Mouse (Mus musculus) hindbrain, embryonic 15.5 days (tissue): ENCODE data around the gene Olfr1084. TPM values are rescaled to one million over a fixed set of nuclear protein-coding genes. Genes with fewer than 3 reads are reported as not detected.
"Not testable (repeated sequence)": the region's sequence is repeated elsewhere in the genome, so short reads cannot be mapped to it uniquely, and the experiment has no call there.

Source experiments
- ATAC-seq: fragments of 200-750 bp; cut with Nextera tagmentation; 2 replicates; pipeline ENCODE4 v1.8.0; 2017; ENCODE audit warnings: low read depth, moderate number of reproducible peaks, moderate TSS enrichment; ENCODE audit not compliant: low FRiP score
- H3K27ac ChIP-seq: fragments of 300-500 bp; sonication (generic); replicated peaks from 2 replicates; pipeline ENCODE4 v1.5.1; 2015; ENCODE audit warnings: mild to moderate bottlenecking, inconsistent platforms
- H3K27me3 ChIP-seq: fragments of 300-500 bp; sonication (generic); 2 replicates; pipeline ENCODE4 v1.6.1; 2015; ENCODE audit warnings: control low read depth, inconsistent platforms
- H3K36me3 ChIP-seq: fragments of 300-500 bp; sonication (generic); 2 replicates; pipeline ENCODE4 v1.6.1; 2015; ENCODE audit warnings: control low read depth, inconsistent platforms
- H3K4me1 ChIP-seq: fragments of 300-500 bp; sonication (generic); replicated peaks from 2 replicates; pipeline ENCODE4 v1.6.1; 2015; ENCODE audit warnings: control low read depth, inconsistent platforms
- H3K4me2 ChIP-seq: fragments of 300-500 bp; sonication (generic); 2 replicates; pipeline ENCODE4 v1.6.1; 2015; ENCODE audit warnings: moderate library complexity, mild to moderate bottlenecking, inconsistent platforms
- H3K4me3 ChIP-seq: fragments of 300-500 bp; sonication (generic); 2 replicates; pipeline ENCODE4 v1.5.1; 2015; ENCODE audit warnings: mild to moderate bottlenecking, inconsistent platforms
- H3K9ac ChIP-seq: fragments of 300-500 bp; sonication (generic); 2 replicates; pipeline ENCODE4 v1.6.1; 2015; ENCODE audit warnings: inconsistent platforms
- H3K9me3 ChIP-seq: fragments of 300-500 bp; sonication (generic); 2 replicates; pipeline ENCODE4 v1.6.1; 2016; ENCODE audit warnings: control low read depth, inconsistent platforms
- WGBS: fragments of 180-500 bp; shearing (Covaris S2); methylation state at CpG from one replicate; pipeline ENCODE4 v1.1.7; 2015; 5-methylcytosine and 5-hydroxymethylcytosine counted together
- polyA plus RNA-seq: library from polyadenylated mRNA; unstranded; fragments of >200 nt; fragmentation: Nextera tagmentation; extraction: Ambion mirVana; gene quantifications from 2 replicates; pipeline ENCODE4 v1.2.1, GENCODE M21; 2015

Gene Olfr1084
- polyA plus RNA-seq = not detected in 2 replicates

DNA sequence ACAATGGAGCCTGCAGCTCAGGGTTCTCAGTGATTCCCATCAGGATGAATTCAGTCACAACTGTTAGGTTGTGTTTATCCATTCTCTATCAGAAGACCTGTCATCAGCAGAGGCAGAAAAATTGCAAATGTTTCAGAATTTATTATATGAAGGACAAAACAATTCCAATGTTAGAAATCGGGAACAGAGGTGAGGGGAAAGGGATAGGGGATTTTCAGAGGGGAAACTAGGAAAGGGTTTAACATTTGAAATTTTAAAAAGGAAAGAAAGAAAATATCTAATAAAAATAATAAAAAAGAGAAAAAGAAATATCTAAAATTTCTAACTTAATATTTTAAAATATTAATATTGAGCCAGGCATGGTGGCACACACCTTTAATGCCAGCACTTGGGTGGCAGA is at the start of gene Olfr1084:
Gene Olfr1084, minus strand, starts transcription at position 101 of the 400 bp plus-strand sequence.
- not testable (repeated sequence) for H3K27me3 ChIP-seq, H3K4me1 ChIP-seq, H3K9ac ChIP-seq, H3K4me3 ChIP-seq, H3K36me3 ChIP-seq, H3K9me3 ChIP-seq, ATAC-seq, H3K27ac ChIP-seq, H3K4me2 ChIP-seq
- WGBS = 88% methylated on average over 1 of the region's 1 CpGs

DNA sequence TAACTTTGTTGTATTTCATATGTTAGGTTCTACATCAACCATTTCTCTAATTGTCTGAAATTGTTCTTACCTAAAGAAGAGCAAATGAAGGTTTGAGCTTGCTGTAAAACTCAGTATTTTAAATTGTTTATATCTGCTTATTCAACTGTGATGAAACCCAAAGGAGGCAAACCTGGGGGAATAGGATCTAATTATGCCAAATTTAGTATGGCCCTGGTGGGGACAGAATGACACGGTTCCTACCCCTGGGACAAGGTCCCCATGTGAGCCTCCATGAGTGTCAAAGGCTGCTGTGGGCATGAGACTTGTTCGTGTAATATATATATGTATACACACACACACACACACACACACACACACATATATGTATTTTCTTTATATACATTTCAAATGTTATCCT is 40.5 kb upstream of the Olfr1084 start, which contains the start of gene Olfr1086:
Gene Olfr1086, minus strand, starts transcription at position 101 of the 400 bp plus-strand sequence.
- H3K27me3 ChIP-seq = no peaks in the 10 kb centered on the region
- ATAC-seq = no peak
- H3K4me1 ChIP-seq = no peaks in the 10 kb centered on the region
- 75% methylated on average over 2 of the region's 2 CpGs for WGBS
- no peaks in the 10 kb centered on the region for H3K9me3 ChIP-seq
- no peak within 1 kb of the TSS for H3K4me3 ChIP-seq
- no peaks in the 10 kb centered on the region for H3K36me3 ChIP-seq
- no peak within 1 kb of the TSS for H3K9ac ChIP-seq
- H3K4me2 ChIP-seq = no peak within 1 kb of the TSS
- H3K27ac ChIP-seq = no peak within 1 kb of the TSS

DNA sequence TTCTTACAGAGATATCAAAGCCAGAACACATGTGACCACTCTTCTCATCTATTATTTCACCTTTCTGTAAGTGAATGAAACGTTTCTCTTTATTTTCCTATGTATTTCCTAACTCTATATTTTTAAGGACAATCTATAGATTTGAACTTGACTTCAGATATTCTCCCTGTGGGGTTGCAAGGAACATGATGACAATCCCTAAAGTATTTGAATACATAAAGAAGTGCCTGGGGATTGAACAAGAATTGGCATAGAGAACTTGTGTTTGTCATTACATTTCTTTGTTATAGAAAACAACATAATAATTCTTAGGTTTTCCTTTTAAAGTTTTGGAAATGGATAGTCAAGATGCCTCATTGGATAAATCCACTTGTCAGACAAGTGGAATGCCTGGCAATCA is 22.4 kb upstream of the Olfr1084 start, which contains the start of gene Olfr1085:
Gene Olfr1085, minus strand, starts transcription at position 101 of the 400 bp plus-strand sequence.
- H3K9ac ChIP-seq = no peak within 1 kb of the TSS
- H3K4me2 ChIP-seq = no peak within 1 kb of the TSS

DNA sequence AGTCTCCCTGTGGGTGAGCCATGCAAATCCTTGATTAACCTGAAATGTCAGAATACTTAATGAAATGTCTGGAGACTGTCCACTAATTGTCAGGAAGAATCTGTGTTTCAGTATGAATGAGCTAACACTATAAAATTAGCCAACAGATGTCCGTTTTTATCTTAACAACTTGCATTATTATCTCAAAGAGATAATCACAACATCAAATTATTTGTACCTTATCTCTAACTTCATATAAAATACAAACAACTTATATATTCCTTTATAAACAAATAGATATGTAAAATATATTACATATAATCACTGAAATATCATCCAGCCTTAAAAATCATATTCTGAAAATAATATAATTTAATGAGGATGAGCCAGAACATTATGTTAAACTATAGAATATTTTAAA is 40.7 kb downstream of the Olfr1084 start, which contains the start of gene Olfr1082:
Gene Olfr1082, minus strand, starts transcription at position 101 of the 400 bp plus-strand sequence.
- WGBS = 44% methylated on average over 1 of the region's 1 CpGs

More for the DNA sequence above, 22.4 kb upstream of the Olfr1084 start, which contains the start of gene Olfr1085:
- no peak within 1 kb of the TSS for H3K4me3 ChIP-seq
- H3K27ac ChIP-seq = no peak within 1 kb of the TSS
- no peaks in the 10 kb centered on the region for H3K4me1 ChIP-seq
- ATAC-seq = no peak
- H3K9me3 ChIP-seq = no peaks in the 10 kb centered on the region
- H3K36me3 ChIP-seq = no peaks in the 10 kb centered on the region
- whole genome bisulfite sequencing = 38% methylated on average over 1 of the region's 1 CpGs
- H3K27me3 ChIP-seq = no peaks in the 10 kb centered on the region

More for the DNA sequence above, 40.7 kb downstream of the Olfr1084 start, which contains the start of gene Olfr1082:
- H3K36me3 ChIP-seq, H3K4me2 ChIP-seq, H3K27ac ChIP-seq, ATAC-seq, H3K9ac ChIP-seq, H3K9me3 ChIP-seq, H3K27me3 ChIP-seq, H3K4me3 ChIP-seq, H3K4me1 ChIP-seq: not testable (repeated sequence)

Other genes starting within 250 kb of the Olfr1084 start
- not detected in 2 replicates for gene Olfr1061, start 225.7 kb downstream of the Olfr1084 start, polyA plus RNA-seq
- not detected in 2 replicates for gene Olfr1062, start 213.0 kb downstream of the Olfr1084 start, polyA plus RNA-seq
- gene Olfr1065, start 189.1 kb downstream of the Olfr1084 start, polyA plus RNA-seq = not detected in 2 replicates
- not detected in 2 replicates for gene Olfr1066, start 183.5 kb downstream of the Olfr1084 start, polyA plus RNA-seq
- gene Olfr228, start 152.3 kb downstream of the Olfr1084 start, polyA plus RNA-seq = not detected in 2 replicates
- gene Olfr1076, start 131.3 kb downstream of the Olfr1084 start, polyA plus RNA-seq = not detected in 2 replicates
- not detected in 2 replicates for gene Olfr1079, start 97.2 kb downstream of the Olfr1084 start, polyA plus RNA-seq
- gene Olfr1080, start 81.5 kb downstream of the Olfr1084 start, polyA plus RNA-seq = not detected in 2 replicates
- gene Olfr1082, start 40.8 kb downstream of the Olfr1084 start, polyA plus RNA-seq = not detected in 2 replicates
- gene Olfr1085, start 22.3 kb upstream of the Olfr1084 start, polyA plus RNA-seq = not detected in 2 replicates
- not detected in 2 replicates for gene Olfr1086, start 40.4 kb upstream of the Olfr1084 start, polyA plus RNA-seq
- not detected in 2 replicates for gene Olfr1087, start 58.7 kb upstream of the Olfr1084 start, polyA plus RNA-seq
- not detected in 2 replicates for gene Olfr1089, start 94.0 kb upstream of the Olfr1084 start, polyA plus RNA-seq
- gene Olfr1090, start 119.3 kb upstream of the Olfr1084 start, polyA plus RNA-seq = not detected in 2 replicates
- gene Olfr1093, start 142.8 kb upstream of the Olfr1084 start, polyA plus RNA-seq = not detected in 2 replicates
- gene Olfr141, start 170.3 kb upstream of the Olfr1084 start, polyA plus RNA-seq = not detected in 2 replicates
- not detected in 2 replicates for gene Olfr1094, start 184.9 kb upstream of the Olfr1084 start, polyA plus RNA-seq
- not detected in 2 replicates for gene Olfr1095, start 212.0 kb upstream of the Olfr1084 start, polyA plus RNA-seq
- gene Gm13723, start 235.1 kb upstream of the Olfr1084 start, polyA plus RNA-seq = not detected in 2 replicates